Mouse (Mus musculus) spleen, adult 2 months (tissue): ENCODE measurements around the gene Rps6kb1.

Experiments used
- CTCF ChIP-seq: fragments of 200-500 bp; IDR thresholded peaks from 2 replicates; pipeline ENCODE4 v1.5.1; 2011; ENCODE audit warnings: mild to moderate bottlenecking, inconsistent platforms; ENCODE audit not compliant: insufficient read depth, insufficient read length, insufficient replicate concordance; ENCODE audit errors: extremely low read depth
- POLR2A ChIP-seq: fragments of 200-500 bp; IDR thresholded peaks from 2 replicates; pipeline ENCODE4 v1.6.1; 2011; ENCODE audit warnings: low read depth, low read length, inconsistent platforms

GRCm38 (mm10) chr11:86497908-86498307 lies 46.7 kb downstream of the Rps6kb1 start:
- TF ChIP-seq POLR2A: no peak
- TF ChIP-seq CTCF: no peak
